Mouse (Mus musculus) midbrain, embryonic 13.5 days (tissue): ENCODE measurements at regions not wholly inside any gene's neighbourhood (a gene's known extent, or its start where the extent isn't known, plus 50 kb on each side); places are given as distances from the start of the nearest gene placed in this dataset.

Experiments
- ATAC-seq: fragments of 200-750 bp; cut with Nextera tagmentation; 2 replicates; pipeline ENCODE4 v1.8.0; 2017; ENCODE audit warnings: mild to moderate bottlenecking, moderate TSS enrichment, moderate library complexity
- H3K27ac ChIP-seq: fragments of 300-500 bp; sonication (generic); 2 replicates; pipeline ENCODE4 v1.5.1; 2015; ENCODE audit warnings: inconsistent platforms, mild to moderate bottlenecking, moderate library complexity
- H3K27me3 ChIP-seq: fragments of 300-500 bp; sonication (generic); 2 replicates; pipeline ENCODE4 v1.6.1; 2015; ENCODE audit warnings: mild to moderate bottlenecking, inconsistent platforms
- H3K36me3 ChIP-seq: fragments of 300-500 bp; sonication (generic); 2 replicates; pipeline ENCODE4 v1.6.1; 2015; ENCODE audit warnings: mild to moderate bottlenecking, inconsistent platforms
- H3K4me1 ChIP-seq: fragments of 300-500 bp; sonication (generic); replicated peaks from 2 replicates; pipeline ENCODE4 v1.6.1; 2015; ENCODE audit warnings: inconsistent platforms
- H3K4me2 ChIP-seq: fragments of 300-500 bp; sonication (generic); replicated peaks from 2 replicates; pipeline ENCODE4 v1.6.1; 2015; ENCODE audit warnings: moderate library complexity, mild to moderate bottlenecking, inconsistent platforms
- H3K4me3 ChIP-seq: fragments of 300-500 bp; sonication (generic); replicated peaks from 2 replicates; pipeline ENCODE4 v1.5.1; 2015; ENCODE audit warnings: mild to moderate bottlenecking, inconsistent platforms
- H3K9ac ChIP-seq: fragments of 300-500 bp; sonication (generic); replicated peaks from 2 replicates; pipeline ENCODE4 v1.6.1; 2015; ENCODE audit warnings: mild to moderate bottlenecking, inconsistent platforms
- H3K9me3 ChIP-seq: fragments of 300-500 bp; sonication (generic); 2 replicates; pipeline ENCODE4 v1.6.1; 2016; ENCODE audit warnings: mild to moderate bottlenecking, inconsistent platforms
- WGBS: fragments of 180-500 bp; shearing (Covaris S2); methylation state at CpG from one replicate; pipeline ENCODE4 v1.1.7; 2015; 5-methylcytosine and 5-hydroxymethylcytosine counted together

DNA sequence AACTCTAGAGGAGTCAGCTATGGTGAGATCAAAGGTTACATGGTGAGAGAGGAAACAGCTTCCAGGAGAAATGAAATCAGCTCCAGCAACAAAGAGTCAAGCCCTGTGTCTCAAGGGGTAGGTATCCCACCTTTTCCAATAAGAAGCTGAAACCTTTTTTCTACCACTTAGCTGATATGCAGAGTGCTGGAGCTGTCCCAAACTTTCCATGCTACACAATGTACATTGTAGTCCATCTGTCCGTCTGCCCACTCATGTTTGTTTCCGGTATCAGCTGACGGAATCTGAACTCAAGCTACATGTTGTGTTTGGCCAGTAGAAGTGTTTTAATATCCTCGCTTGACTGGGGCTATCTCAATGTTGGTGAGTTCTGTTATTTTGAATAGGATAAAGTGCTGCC is 83.6 kb upstream of the Ngf start:
- WGBS: 96% methylated on average over 4 of the region's 4 CpGs
- no peak for ATAC-seq
- no peaks in the 10 kb centered on the region for H3K4me1 ChIP-seq

GRCm38 (mm10) chr3:102384596-102384995 is 85.1 kb upstream of the Ngf start:
- Histone ChIP-seq H3K4me3 (no peak overlapping the region), H3K9ac (no peak overlapping the region), H3K9me3 (no peaks in the 10 kb centered on the region), H3K27ac (no peak overlapping the region), H3K36me3 (no peaks in the 10 kb centered on the region), H3K4me1 (no peaks in the 10 kb centered on the region), H3K4me2 (no peak overlapping the region), H3K27me3 (no peaks in the 10 kb centered on the region)
- 85% methylated on average over 2 of the region's 2 CpGs for whole genome bisulfite sequencing
- no peak for ATAC-seq

More for the DNA sequence above, 83.6 kb upstream of the Ngf start:
- H3K9ac ChIP-seq: no peak overlapping the region
- no peak overlapping the region for H3K4me3 ChIP-seq
- H3K27ac ChIP-seq: no peak overlapping the region
- no peaks in the 10 kb centered on the region for H3K27me3 ChIP-seq
- H3K4me2 ChIP-seq: no peak overlapping the region
- H3K36me3 ChIP-seq: no peaks in the 10 kb centered on the region
- no peaks in the 10 kb centered on the region for H3K9me3 ChIP-seq

DNA sequence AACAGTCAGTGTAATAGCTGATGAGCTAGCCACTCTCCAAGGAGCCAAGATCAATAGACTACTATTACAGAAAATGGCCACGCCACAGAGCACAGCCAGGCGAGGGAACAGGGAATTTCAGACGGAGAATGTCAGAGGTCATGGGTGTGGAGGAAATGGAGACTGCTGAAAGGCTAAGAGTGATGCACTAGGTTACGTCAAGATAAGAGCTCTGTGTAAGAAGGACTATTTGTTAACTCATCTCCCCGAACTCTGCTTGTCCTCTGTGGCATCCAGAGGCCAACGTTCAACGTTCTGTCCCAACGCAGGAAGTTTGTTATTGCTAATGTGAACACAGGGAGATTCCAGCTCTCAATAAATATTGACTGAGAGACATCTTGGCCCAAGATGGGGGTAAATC is 86.0 kb upstream of the Ngf start:
- 78% methylated on average over 8 of the region's 8 CpGs for WGBS
- H3K27me3 ChIP-seq: 0 out of 2 replicates have a peak, but pooled peaks cover 2% of the 10 kb centered on the region
- H3K27ac ChIP-seq: no peak overlapping the region
- H3K4me1 ChIP-seq: no peaks in the 10 kb centered on the region
- no peak for ATAC-seq
- no peak overlapping the region for H3K9ac ChIP-seq
- H3K4me3 ChIP-seq: no peak overlapping the region
- H3K9me3 ChIP-seq: no peaks in the 10 kb centered on the region
- H3K36me3 ChIP-seq: no peaks in the 10 kb centered on the region
- H3K4me2 ChIP-seq: no peak overlapping the region

DNA sequence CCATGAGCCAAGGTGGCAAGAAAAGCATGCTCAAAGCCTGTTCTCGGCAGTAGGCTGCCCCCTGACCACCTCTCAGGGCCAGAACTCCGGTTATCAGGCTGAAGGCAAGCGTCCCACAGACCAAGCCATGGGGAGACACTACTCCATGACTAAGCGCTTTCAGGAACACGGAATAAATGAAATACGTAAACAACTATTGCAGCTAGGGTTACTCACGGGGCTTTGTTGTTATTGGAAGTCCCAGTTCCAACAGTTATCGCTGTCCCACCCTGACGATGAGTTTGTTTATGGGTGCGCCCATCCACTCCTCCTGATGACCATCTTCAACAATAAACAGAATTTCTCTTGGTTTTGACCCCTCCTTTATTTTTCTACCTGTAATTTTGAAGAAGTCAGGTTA is 88.0 kb upstream of the Ngf start:
- Histone ChIP-seq H3K4me3 (no peak overlapping the region), H3K9ac (no peak overlapping the region), H3K36me3 (no peaks in the 10 kb centered on the region), H3K4me1 (no peaks in the 10 kb centered on the region), H3K9me3 (no peaks in the 10 kb centered on the region), H3K27me3 (peaks cover 8% of the 10 kb centered on the region; the same call in 1 of the 2 replicates), H3K27ac (no peak overlapping the region), H3K4me2 (no peak overlapping the region)
- 92% methylated on average over 10 of the region's 10 CpGs for WGBS
- no peak for ATAC-seq

DNA sequence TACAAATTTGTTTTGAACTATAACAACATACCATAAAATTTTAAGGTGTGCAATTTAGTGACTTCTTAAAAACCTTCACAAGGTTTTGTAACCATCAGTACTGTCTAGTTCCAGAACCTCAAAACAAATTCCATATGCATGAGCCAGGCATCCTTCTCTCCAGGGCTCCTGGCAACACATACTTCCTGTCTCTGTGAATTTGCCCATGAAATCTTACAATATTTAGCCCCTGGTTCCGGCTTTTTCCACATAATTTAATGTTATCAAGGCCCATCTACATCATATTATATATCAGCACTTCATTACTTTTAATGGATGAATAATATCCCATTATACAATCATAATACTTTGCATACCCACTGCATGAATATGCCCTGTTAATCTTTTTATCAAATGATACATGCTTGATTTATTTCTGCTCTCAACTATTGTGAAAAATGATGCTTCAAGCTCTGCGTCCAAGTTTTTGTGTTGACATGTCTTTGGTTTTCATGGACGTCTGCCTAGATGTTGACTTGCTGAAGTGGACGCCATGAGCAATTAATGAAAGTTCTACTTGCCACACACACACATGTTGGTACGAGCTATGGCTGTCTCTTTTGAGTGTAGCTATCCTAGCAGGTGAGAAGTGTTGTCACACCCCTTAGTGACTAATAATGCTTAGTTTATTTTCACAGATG is 95.2 kb upstream of the Ngf start:
- H3K27me3 ChIP-seq: peaks cover 26% of the 10 kb centered on the region
- no peak for ATAC-seq

DNA sequence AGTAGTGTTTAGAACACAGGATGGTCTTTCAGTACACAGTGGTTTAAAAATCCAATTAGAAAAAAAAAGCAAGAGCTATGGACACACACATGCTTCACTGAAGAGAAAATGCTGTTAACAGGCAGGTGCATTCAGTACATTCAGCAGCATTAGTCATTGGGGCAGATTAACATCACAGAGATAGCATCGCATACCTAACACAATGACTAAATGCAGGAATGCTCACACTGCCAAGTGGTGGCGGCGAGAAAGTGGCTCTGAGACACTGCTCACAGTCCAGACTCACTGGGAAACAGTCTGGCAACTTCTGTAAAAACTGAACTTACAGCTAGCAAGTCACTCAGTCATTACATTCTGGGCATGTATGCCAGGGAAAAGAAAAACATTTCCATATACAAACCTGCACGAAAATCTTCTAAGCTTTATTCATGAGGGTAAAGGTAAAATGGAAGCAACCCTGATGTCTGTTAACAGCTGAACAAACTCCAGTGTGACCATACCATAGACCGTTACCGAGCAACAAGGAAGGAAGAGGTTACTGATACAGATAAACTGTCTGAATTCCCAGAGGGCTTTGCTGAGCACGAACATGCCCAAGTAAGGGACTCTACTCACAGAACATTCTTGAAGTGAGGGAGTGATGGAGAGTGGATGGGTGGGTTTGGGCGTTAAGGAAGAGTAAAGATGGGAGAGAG is 97.4 kb upstream of the Ngf start:
- Histone ChIP-seq H3K36me3 (no peaks in the 10 kb centered on the region), H3K27ac (no peak overlapping the region), H3K4me1 (no peaks in the 10 kb centered on the region), H3K4me3 (no peak overlapping the region), H3K9me3 (no peaks in the 10 kb centered on the region; the same call in 1 of the 2 replicates), H3K4me2 (no peak overlapping the region), H3K9ac (no peak overlapping the region), H3K27me3 (peaks cover 42% of the 10 kb centered on the region)
- no peak for ATAC-seq
- WGBS: 75% methylated on average over 8 of the region's 8 CpGs

More for the DNA sequence above, 95.2 kb upstream of the Ngf start:
- H3K27ac ChIP-seq: no peak overlapping the region
- no peak overlapping the region for H3K4me2 ChIP-seq
- no peaks in the 10 kb centered on the region for H3K36me3 ChIP-seq
- no peak overlapping the region for H3K9ac ChIP-seq
- H3K9me3 ChIP-seq: no peaks in the 10 kb centered on the region
- no peak overlapping the region for H3K4me3 ChIP-seq
- no peaks in the 10 kb centered on the region for H3K4me1 ChIP-seq
- 89% methylated on average over 5 of the region's 5 CpGs for WGBS

- Histone ChIP-seq H3K9ac (no peak overlapping the region), H3K27ac (no peak overlapping the region), H3K4me2 (no peak overlapping the region), H3K4me3 (no peak overlapping the region), H3K27me3 (peaks cover 95% of the 10 kb centered on the region), H3K36me3 (no peaks in the 10 kb centered on the region), H3K4me1 (no peaks in the 10 kb centered on the region), H3K9me3 (no peaks in the 10 kb centered on the region; the same call in 1 of the 2 replicates)
- no peak for ATAC-seq
- WGBS: 84% methylated on average over 6 of the region's 6 CpGs
Observed at GRCm38 (mm10) chr3:102366188-102366587, 103.5 kb upstream of the Ngf start.

GRCm38 (mm10) chr3:102364326-102364935 is 105.3 kb upstream of the Ngf start:
- H3K27ac ChIP-seq: no peak overlapping the region
- ATAC-seq: no peak
- WGBS: 90% methylated on average over 5 of the region's 5 CpGs
- H3K9me3 ChIP-seq: no peaks in the 10 kb centered on the region; the same call in 1 of the 2 replicates
- H3K9ac ChIP-seq: no peak overlapping the region
- H3K4me1 ChIP-seq: no peaks in the 10 kb centered on the region
- H3K4me3 ChIP-seq: no peak overlapping the region
- H3K36me3 ChIP-seq: no peaks in the 10 kb centered on the region
- H3K27me3 ChIP-seq: peaks cover 98% of the 10 kb centered on the region
- H3K4me2 ChIP-seq: no peak overlapping the region

- Histone ChIP-seq H3K4me3 (no peak overlapping the region), H3K36me3 (no peaks in the 10 kb centered on the region), H3K9me3 (no peaks in the 10 kb centered on the region), H3K27ac (no peak overlapping the region), H3K4me2 (no peak overlapping the region), H3K4me1 (0 out of 2 replicates have a peak, but pooled peaks cover 1% of the 10 kb centered on the region), H3K27me3 (peaks cover 98% of the 10 kb centered on the region), H3K9ac (no peak overlapping the region)
- 86% methylated on average over 9 of the region's 9 CpGs for WGBS
- ATAC-seq: no peak
Observed at GRCm38 (mm10) chr3:102360732-102361280, 108.9 kb upstream of the Ngf start.

GRCm38 (mm10) chr3:102358801-102359200 is 110.9 kb upstream of the Ngf start:
- Histone ChIP-seq H3K9ac (no peak overlapping the region), H3K4me3 (no peak overlapping the region), H3K9me3 (no peaks in the 10 kb centered on the region), H3K27ac (no peak overlapping the region), H3K36me3 (no peaks in the 10 kb centered on the region), H3K27me3 (peaks cover 95% of the 10 kb centered on the region), H3K4me2 (no peak overlapping the region), H3K4me1 (0 out of 2 replicates have a peak, but pooled peaks cover 3% of the 10 kb centered on the region)
- ATAC-seq: no peak
- whole genome bisulfite sequencing: 91% methylated on average over 4 of the region's 4 CpGs

- H3K9ac ChIP-seq: no peak overlapping the region
- H3K4me2 ChIP-seq: no peak overlapping the region
- 0 out of 2 replicates have a peak, but pooled peaks cover 3% of the 10 kb centered on the region for H3K4me1 ChIP-seq
- WGBS: 80% methylated on average over 7 of the region's 7 CpGs
- H3K36me3 ChIP-seq: no peaks in the 10 kb centered on the region
- no peaks in the 10 kb centered on the region for H3K9me3 ChIP-seq
- ATAC-seq: no peak
- H3K4me3 ChIP-seq: no peak overlapping the region
- peaks cover 88% of the 10 kb centered on the region for H3K27me3 ChIP-seq
- no peak overlapping the region for H3K27ac ChIP-seq
Observed at GRCm38 (mm10) chr3:102357062-102357610, 112.6 kb upstream of the Ngf start.

GRCm38 (mm10) chr3:102355352-102355751 is 114.4 kb upstream of the Ngf start:
- Histone ChIP-seq H3K27ac (no peak overlapping the region), H3K4me3 (no peak overlapping the region), H3K27me3 (peaks cover 88% of the 10 kb centered on the region), H3K9me3 (no peaks in the 10 kb centered on the region), H3K4me1 (0 out of 2 replicates have a peak, but pooled peaks cover 3% of the 10 kb centered on the region), H3K9ac (no peak overlapping the region), H3K4me2 (no peak overlapping the region), H3K36me3 (no peaks in the 10 kb centered on the region)
- ATAC-seq: no peak
- 90% methylated on average over 2 of the region's 2 CpGs for WGBS
